ENCODE assay signal across 16 mouse cellular contexts in the genomic region with DNA sequence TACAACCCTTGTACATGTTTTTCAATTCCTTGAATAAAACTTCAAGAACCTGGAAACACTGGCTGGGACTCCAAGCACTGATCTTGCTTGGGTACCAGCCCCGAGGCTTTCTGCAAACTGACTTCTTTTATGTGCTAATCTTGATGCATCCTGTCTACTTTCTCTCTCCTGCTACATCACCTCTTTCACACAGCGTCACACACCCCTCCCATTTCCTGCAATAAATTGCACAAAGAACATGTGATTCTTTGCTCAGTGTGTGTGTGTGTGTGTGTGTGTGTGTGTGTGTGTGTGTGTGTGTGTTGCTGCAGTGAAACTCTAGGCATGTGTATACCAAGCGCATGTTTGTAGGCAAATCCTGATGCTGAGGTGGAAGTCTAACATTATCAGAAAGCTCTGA.
DNase-seq lines count a peak whose midpoint lies in the region; ATAC-seq and TF ChIP-seq lines count a peak whose summit lies in the region.
"Had no signal": no experiment of that assay in that cellular context is flagged by ENCODE, and none has a peak within 500 bp of the region (broad histone marks: within the 10 kb centered on the region; RNA-seq: fewer than 3 reads in every experiment).

No protein-coding gene starts in this region.

- H3K9ac ChIP-seq in midbrain, postnatal 0 days (replicated peaks; ENCODE audit: low read length, poor library complexity, severe bottlenecking) = no peak overlapping the region
- no peak overlapping the region for H3K9ac ChIP-seq in midbrain, embryonic 11.5 days (ENCODE audit: low read length)
- H3K9ac ChIP-seq in midbrain, embryonic 15.5 days = no peak overlapping the region
- H3K9ac ChIP-seq: embryonic facial prominence, embryonic 13.5 days; liver, embryonic 14.5 days had no signal

- H3K4me2 ChIP-seq in midbrain, postnatal 0 days (ENCODE audit: low read depth, low read length, poor library complexity, severe bottlenecking) = no peak overlapping the region
- H3K4me2 ChIP-seq in midbrain, embryonic 11.5 days = no peak overlapping the region
- no peak overlapping the region for H3K4me2 ChIP-seq in midbrain, embryonic 15.5 days
- H3K4me2 ChIP-seq: embryonic facial prominence, embryonic 13.5 days had no signal

- WGBS in midbrain, postnatal 0 days = 58% methylated on average over 3 of the region's 3 CpGs
- WGBS in midbrain, embryonic 11.5 days = 71% methylated on average over 3 of the region's 3 CpGs
- WGBS in hindbrain, embryonic 10.5 days = 75% methylated on average over 3 of the region's 3 CpGs
- 61% methylated on average over 3 of the region's 3 CpGs for WGBS in midbrain, embryonic 15.5 days

- H3K36me3 ChIP-seq in midbrain, postnatal 0 days (ENCODE audit: insufficient read depth, low read length) = no peaks in the 10 kb centered on the region
- H3K36me3 ChIP-seq in midbrain, embryonic 11.5 days (ENCODE audit: control insufficient read depth, insufficient read depth, low read length) = no peaks in the 10 kb centered on the region
- H3K36me3 ChIP-seq in hindbrain, embryonic 10.5 days = no peaks in the 10 kb centered on the region
- H3K36me3 ChIP-seq in midbrain, embryonic 15.5 days (replicated peaks) = no peaks in the 10 kb centered on the region
- H3K36me3 ChIP-seq: embryonic facial prominence, embryonic 13.5 days had no signal

- no peak for DNase-seq in midbrain, postnatal 0 days (ENCODE audit: low spot score)
- DNase-seq in midbrain, embryonic 11.5 days (ENCODE audit: low spot score, missing footprints) = no peak
- DNase-seq in CD8-positive naive resting alpha-beta T cell, adult 2 months (ENCODE audit: low read depth in 2 of 2, low spot score in 2 of 2) = peak; percentile 24 to 37
- DNase-seq in thymus, postnatal 14 days = peak; percentile 69
- DNase-seq in hindbrain, embryonic 10.5 days (ENCODE audit: low spot score) = no peak
- DNase-seq in embryo, embryonic 9.5 days (ENCODE audit: extremely low spot score) = no peak
- DNase-seq: adrenal gland, postnatal 10 days; cerebellum, adult 8-10 months; gastrocnemius, adult 2 months; heart, adult 18-20 months; heart, postnatal 4 days; kidney, adult 9 months had no signal

- H3K27ac ChIP-seq in midbrain, postnatal 0 days (ENCODE audit: low read depth, low read length) = no peak overlapping the region
- H3K27ac ChIP-seq in midbrain, embryonic 11.5 days (ENCODE audit: low read depth, low read length) = no peak overlapping the region
- no peak overlapping the region for H3K27ac ChIP-seq in hindbrain, embryonic 10.5 days
- no peak overlapping the region for H3K27ac ChIP-seq in midbrain, embryonic 15.5 days
- H3K27ac ChIP-seq: embryonic facial prominence, embryonic 13.5 days; gastrocnemius, adult 2 months; liver, embryonic 14.5 days had no signal

- no peak overlapping the region for H3K4me3 ChIP-seq in midbrain, postnatal 0 days (ENCODE audit: low read depth, low read length)
- H3K4me3 ChIP-seq in midbrain, embryonic 11.5 days (ENCODE audit: low read depth, low read length) = no peak overlapping the region
- no peak overlapping the region for H3K4me3 ChIP-seq in hindbrain, embryonic 10.5 days
- H3K4me3 ChIP-seq in midbrain, embryonic 15.5 days = no peak overlapping the region
- H3K4me3 ChIP-seq: embryonic facial prominence, embryonic 13.5 days; gastrocnemius, adult 2 months had no signal

- no peaks in the 10 kb centered on the region for H3K4me1 ChIP-seq in midbrain, postnatal 0 days (ENCODE audit: insufficient read depth, low read length)
- H3K4me1 ChIP-seq in midbrain, embryonic 11.5 days (ENCODE audit: control insufficient read depth, insufficient read depth, low read length) = no peaks in the 10 kb centered on the region; the same call in 1 of the 2 replicates
- H3K4me1 ChIP-seq in hindbrain, embryonic 10.5 days (replicated peaks) = no peaks in the 10 kb centered on the region
- H3K4me1 ChIP-seq in midbrain, embryonic 15.5 days = 0 out of 2 replicates have a peak, but pooled peaks cover under 1% of the 10 kb centered on the region

- H3K9me3 ChIP-seq in midbrain, postnatal 0 days (ENCODE audit: low read length) = no peaks in the 10 kb centered on the region
- no peaks in the 10 kb centered on the region for H3K9me3 ChIP-seq in midbrain, embryonic 11.5 days (ENCODE audit: control insufficient read depth, low read length)
- no peaks in the 10 kb centered on the region; the same call in 1 of the 2 replicates for H3K9me3 ChIP-seq in hindbrain, embryonic 10.5 days
- H3K9me3 ChIP-seq in midbrain, embryonic 15.5 days = no peaks in the 10 kb centered on the region
- H3K9me3 ChIP-seq: embryonic facial prominence, embryonic 13.5 days had no signal

- no peak for TF ChIP-seq CTCF in midbrain, postnatal 0 days (IDR thresholded peaks at IDR 0.05)

- H3K27me3 ChIP-seq in midbrain, postnatal 0 days (ENCODE audit: insufficient read depth, low read length) = no peaks in the 10 kb centered on the region
- H3K27me3 ChIP-seq in midbrain, embryonic 11.5 days (ENCODE audit: control insufficient read depth, insufficient read depth, low read length) = no peaks in the 10 kb centered on the region
- no peaks in the 10 kb centered on the region for H3K27me3 ChIP-seq in hindbrain, embryonic 10.5 days (ENCODE audit: insufficient read depth, poor library complexity, severe bottlenecking)
- H3K27me3 ChIP-seq in midbrain, embryonic 15.5 days (replicated peaks) = no peaks in the 10 kb centered on the region
- H3K27me3 ChIP-seq: embryonic facial prominence, embryonic 13.5 days had no signal

- peak; percentile 38; the same call in 1 of the 2 replicates for ATAC-seq in midbrain, postnatal 0 days (ENCODE audit: low FRiP score)
- no peak for ATAC-seq in midbrain, embryonic 11.5 days (ENCODE audit: low FRiP score)
- peak; percentile 95 for ATAC-seq in inflammation-experienced regulatory T-cells, adult 6 months
- ATAC-seq in midbrain, embryonic 15.5 days (replicated peaks) = no peak; the same call in 1 of the 2 replicates

Comparison
In these comparisons a context has a peak if more than half of its experiments do, and no peak if none do; other contexts are left out.
1. ATAC-seq: peak in midbrain, postnatal 0 days (single experiment) and inflammation-experienced regulatory T-cells, adult 6 months (single experiment); none in midbrain, embryonic 11.5 days (single experiment) and midbrain, embryonic 15.5 days (single experiment).
2. DNase-seq: peak in CD8-positive naive resting alpha-beta T cell, adult 2 months (2 of 2) and thymus, postnatal 14 days (single experiment); none in midbrain, postnatal 0 days (single experiment), midbrain, embryonic 11.5 days (single experiment), hindbrain, embryonic 10.5 days (single experiment) and embryo, embryonic 9.5 days (single experiment).